Mouse (Mus musculus): ENCODE data around the gene Casc3.

GRCm38 (mm10) chr11:98761939-98762338 lies 42.8 kb upstream of the Casc3 start:
- no peak for TF ChIP-seq POLR2A (IDR thresholded peaks at IDR 0.05; ENCODE audit: low read depth, low read length)
- no peak for TF ChIP-seq CTCF (IDR thresholded peaks at IDR 0.05; ENCODE audit: borderline replicate concordance, insufficient read depth, low read length)

Data from embryonic fibroblast, embryonic 13.5 days (primary cell).